ENCODE assay signal across 12 mouse cellular contexts in the genomic region with DNA sequence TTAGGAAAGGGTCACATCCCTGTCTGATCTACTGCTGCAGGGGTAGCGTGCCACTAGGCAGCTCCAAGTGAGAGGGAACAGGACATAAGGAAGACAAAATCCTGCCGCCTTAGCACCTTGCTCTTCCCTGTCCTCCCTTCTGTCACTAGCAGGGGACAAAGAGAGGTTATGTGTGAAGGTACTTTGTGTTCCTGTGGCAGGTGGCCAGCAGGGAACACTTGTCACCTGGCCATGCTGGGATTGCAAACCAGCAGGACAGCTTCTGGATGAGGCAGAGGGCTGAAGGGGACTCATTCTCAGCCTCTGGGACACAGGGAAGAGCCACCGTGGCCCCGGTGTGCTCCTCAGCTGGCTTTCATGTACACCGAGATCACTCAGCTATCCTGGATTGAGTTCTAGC. TPM values are rescaled to one million over a fixed set of nuclear protein-coding genes. Genes with fewer than 3 reads are reported as not detected.
DNase-seq lines count a peak whose midpoint lies in the region; ATAC-seq and TF ChIP-seq lines count a peak whose summit lies in the region.
"Had no signal": no experiment of that assay in that cellular context is flagged by ENCODE, and none has a peak within 500 bp of the region (broad histone marks: within the 10 kb centered on the region; RNA-seq: fewer than 3 reads in every experiment).

No protein-coding gene starts in this region.

- 0 out of 2 replicates have a peak, but pooled peaks cover 7% of the 10 kb centered on the region for H3K4me1 ChIP-seq in kidney, embryonic 16.5 days (ENCODE audit: insufficient read depth, low read length)
- peaks cover 14% of the 10 kb centered on the region for H3K4me1 ChIP-seq in midbrain, embryonic 10.5 days
- no peaks in the 10 kb centered on the region for H3K4me1 ChIP-seq in midbrain, postnatal 0 days (ENCODE audit: insufficient read depth, low read length)

- TF ChIP-seq CTCF in midbrain, postnatal 0 days (IDR thresholded peaks at IDR 0.05), result no peak

- no peak overlapping the region for H3K27ac ChIP-seq in kidney, embryonic 16.5 days (ENCODE audit: low read length)
- 0 out of 2 replicates have a peak overlapping the region, but pooled peaks have one; percentile 17 for H3K27ac ChIP-seq in midbrain, embryonic 10.5 days (replicated peaks)
- no peak overlapping the region for H3K27ac ChIP-seq in midbrain, postnatal 0 days (ENCODE audit: low read depth, low read length)
- H3K27ac ChIP-seq: liver, embryonic 13.5 days; midbrain, embryonic 15.5 days had no signal

- ATAC-seq in kidney, embryonic 16.5 days (ENCODE audit: low FRiP score, low TSS enrichment), result no peak
- no peak for ATAC-seq in midbrain, postnatal 0 days (ENCODE audit: low FRiP score)
- ATAC-seq: forebrain, embryonic 16.5 days; midbrain, embryonic 15.5 days had no signal

- no peak overlapping the region for H3K4me2 ChIP-seq in kidney, embryonic 16.5 days (replicated peaks; ENCODE audit: low read depth, low read length)
- no peak overlapping the region for H3K4me2 ChIP-seq in midbrain, postnatal 0 days (ENCODE audit: low read depth, low read length, poor library complexity, severe bottlenecking)
- H3K4me2 ChIP-seq: liver, embryonic 13.5 days; midbrain, embryonic 15.5 days had no signal

- H3K4me3 ChIP-seq in kidney, embryonic 16.5 days (ENCODE audit: low read length), result no peak overlapping the region
- no peak overlapping the region for H3K4me3 ChIP-seq in midbrain, embryonic 10.5 days
- no peak overlapping the region for H3K4me3 ChIP-seq in midbrain, postnatal 0 days (ENCODE audit: low read depth, low read length)
- H3K4me3 ChIP-seq: erythroblast, embryonic 14.5 days; liver, embryonic 13.5 days; midbrain, embryonic 15.5 days had no signal

- H3K27me3 ChIP-seq in kidney, embryonic 16.5 days (ENCODE audit: insufficient read depth, low read length), result no peaks in the 10 kb centered on the region
- H3K27me3 ChIP-seq in midbrain, embryonic 10.5 days (ENCODE audit: low read depth, poor library complexity, severe bottlenecking), result no peaks in the 10 kb centered on the region
- no peaks in the 10 kb centered on the region for H3K27me3 ChIP-seq in midbrain, postnatal 0 days (ENCODE audit: insufficient read depth, low read length)
- H3K27me3 ChIP-seq: midbrain, embryonic 15.5 days had no signal

- 84% methylated on average over 5 of the region's 5 CpGs for WGBS in kidney, embryonic 16.5 days
- WGBS in midbrain, embryonic 10.5 days, result 90% methylated on average over 5 of the region's 5 CpGs
- WGBS in midbrain, postnatal 0 days, result 87% methylated on average over 5 of the region's 5 CpGs

- peak; percentile 26 to 43 for DNase-seq in cerebellum, postnatal 36 days
- DNase-seq in cerebellum, adult 9-11 months, result no peak
- DNase-seq in kidney, postnatal 14 days, result peak; percentile 25
- DNase-seq in midbrain, embryonic 10.5 days (ENCODE audit: low spot score), result no peak
- DNase-seq in midbrain, postnatal 0 days (ENCODE audit: low spot score), result no peak
- no peak for DNase-seq in adrenal gland, adult 8-10 months
- DNase-seq: heart, postnatal 4 days; liver, embryonic 13.5 days had no signal

- H3K9me3 ChIP-seq in kidney, embryonic 16.5 days (ENCODE audit: low read length), result no peaks in the 10 kb centered on the region
- no peaks in the 10 kb centered on the region for H3K9me3 ChIP-seq in midbrain, embryonic 10.5 days (replicated peaks)
- no peaks in the 10 kb centered on the region for H3K9me3 ChIP-seq in midbrain, postnatal 0 days (ENCODE audit: low read length)
- H3K9me3 ChIP-seq: liver, embryonic 13.5 days; midbrain, embryonic 15.5 days had no signal

- no peaks in the 10 kb centered on the region for H3K36me3 ChIP-seq in kidney, embryonic 16.5 days (ENCODE audit: insufficient read depth, low read length)
- no peaks in the 10 kb centered on the region for H3K36me3 ChIP-seq in midbrain, embryonic 10.5 days
- H3K36me3 ChIP-seq in midbrain, postnatal 0 days (ENCODE audit: insufficient read depth, low read length), result no peaks in the 10 kb centered on the region
- H3K36me3 ChIP-seq: liver, embryonic 13.5 days; midbrain, embryonic 15.5 days had no signal

- no peak overlapping the region for H3K9ac ChIP-seq in kidney, embryonic 16.5 days (replicated peaks; ENCODE audit: low read length)
- no peak overlapping the region for H3K9ac ChIP-seq in midbrain, postnatal 0 days (replicated peaks; ENCODE audit: low read length, poor library complexity, severe bottlenecking)
- H3K9ac ChIP-seq: liver, embryonic 13.5 days; midbrain, embryonic 15.5 days had no signal

RNA-seq across cellular contexts. Expression of gene Tob1, which starts 39.6 kb away (rescaled TPM):
- 31.9 and 36.1 TPM in 2 replicates for polyA plus RNA-seq in kidney, embryonic 16.5 days (2015; fragmentation: Nextera tagmentation; extraction: Ambion mirVana)
- 18.4 and 21.6 TPM in 2 replicates for polyA plus RNA-seq in midbrain, embryonic 10.5 days (2016; fragmentation: Nextera tagmentation; extraction: Ambion mirVana)
- total RNA-seq in midbrain, postnatal 0 days (2014; rRNA removed), result 15.6 and 20.4 TPM in 2 replicates
- 25.5 and 27.9 TPM in 2 replicates for polyA plus RNA-seq in midbrain, postnatal 0 days (2015; fragmentation: Nextera tagmentation; extraction: Ambion mirVana)
- total RNA-seq in adrenal gland, adult 8-10 months (2022), result 100 to 1,000 TPM; 162 to 301 (median 191) TPM

Comparison
In these comparisons a context has a peak if more than half of its experiments do, and no peak if none do; other contexts are left out.
1. DNase-seq: peak in cerebellum, postnatal 36 days (2 of 2) and kidney, postnatal 14 days (single experiment); none in cerebellum, adult 9-11 months (single experiment), midbrain, embryonic 10.5 days (single experiment), midbrain, postnatal 0 days (single experiment) and adrenal gland, adult 8-10 months (single experiment).